Mouse (Mus musculus): ENCODE results near the gene Hoxd3. TPM values are rescaled to one million over a fixed set of nuclear protein-coding genes. Genes with fewer than 3 reads are reported as not detected.

Hoxd3 gene
- total and polyA plus RNA-seq, 3 experiments: not detected

- H3K27me3 ChIP-seq (ENCODE audit: control insufficient read depth in 1 of 2, insufficient read depth in 2 of 2, low read length in 2 of 2): no peaks in the 10 kb centered on the region; a peak in 2 of 4 replicates
- no peak for DNase-seq (ENCODE audit: low read depth, low spot score)
These were observed 15.0 kb upstream of the Hoxd3 start for GRCm38 (mm10) chr2:74696442-74697335.

GRCm38 (mm10) chr2:74697567-74698121, 14.1 kb upstream of the Hoxd3 start, which contains the start of gene Hoxd9:
Gene Hoxd9, plus strand, starts transcription at chr2:74697727.
- no peaks in the 10 kb centered on the region for H3K79me2 ChIP-seq (ENCODE audit: control insufficient read depth, insufficient read depth, low read length, poor library complexity)
- no peak within 1 kb of the TSS for H3K9ac ChIP-seq (ENCODE audit: control insufficient read depth, low read depth, low read length, poor library complexity, severe bottlenecking)
- no peak for DNase-seq (ENCODE audit: low read depth, low spot score)
- no peaks in the 10 kb centered on the region; a peak in 2 of 4 replicates for H3K27me3 ChIP-seq (ENCODE audit: control insufficient read depth in 1 of 2, insufficient read depth in 2 of 2, low read length in 2 of 2)
- TF ChIP-seq CHD1 (IDR thresholded peaks at IDR 0.05; ENCODE audit: low read depth, low read length) (no peak), RCOR1 (IDR thresholded peaks at IDR 0.05; ENCODE audit: low read depth, low read length) (no peak), POLR2AphosphoS5 (IDR thresholded peaks at IDR 0.05; ENCODE audit: borderline replicate concordance, low read depth, low read length) (no peak)
- H3K9me3 ChIP-seq (replicated peaks; ENCODE audit: insufficient read depth, low read length): no peaks in the 10 kb centered on the region
- no peak within 1 kb of the TSS for H3K4me3 ChIP-seq (ENCODE audit: control insufficient read depth in 1 of 2, insufficient read depth in 1 of 2, low read depth in 2 of 2, low read length in 2 of 2)
- H3K36me3 ChIP-seq (ENCODE audit: control insufficient read depth in 1 of 2, insufficient read depth in 2 of 2, low read length in 2 of 2): no peaks in the 10 kb centered on the region
- no peak within 1 kb of the TSS for H3K27ac ChIP-seq (ENCODE audit: control insufficient read depth, low read depth, low read length)
- H3K4me1 ChIP-seq (ENCODE audit: control insufficient read depth in 1 of 2, insufficient read depth in 2 of 2, low read length in 2 of 2): no peaks in the 10 kb centered on the region

More at GRCm38 (mm10) chr2:74696442-74697335, 15.0 kb upstream of the Hoxd3 start:
- TF ChIP-seq UBTF (IDR thresholded peaks at IDR 0.05; ENCODE audit: borderline replicate concordance, insufficient read depth, low read depth, low read length): no peak
- TF ChIP-seq ZNF384 (IDR thresholded peaks at IDR 0.05; ENCODE audit: low read depth, low read length): no peak
- TF ChIP-seq MEF2A (IDR thresholded peaks at IDR 0.05; ENCODE audit: extremely low read depth, insufficient replicate concordance, low read depth, low read length, poor library complexity, severe bottlenecking): no peak
- no peak for TF ChIP-seq NRF1 (IDR thresholded peaks at IDR 0.05; ENCODE audit: insufficient read depth, low read depth, low read length, poor library complexity, severe bottlenecking)
- TF ChIP-seq MYB (IDR thresholded peaks at IDR 0.05; ENCODE audit: low read depth, low read length): no peak
- no peak for TF ChIP-seq BHLHE40 (IDR thresholded peaks at IDR 0.05; ENCODE audit: borderline replicate concordance, low read depth, low read length)
- no peak for TF ChIP-seq MAFK (IDR thresholded peaks at IDR 0.05; ENCODE audit: borderline replicate concordance, low read depth, low read length)
- Histone ChIP-seq H3K36me3 (ENCODE audit: control insufficient read depth in 1 of 2, insufficient read depth in 2 of 2, low read length in 2 of 2) (no peaks in the 10 kb centered on the region), H3K79me2 (ENCODE audit: control insufficient read depth, insufficient read depth, low read length, poor library complexity) (no peaks in the 10 kb centered on the region), H3K4me1 (ENCODE audit: control insufficient read depth in 1 of 2, insufficient read depth in 2 of 2, low read length in 2 of 2) (no peaks in the 10 kb centered on the region), H3K9ac (ENCODE audit: control insufficient read depth, low read depth, low read length, poor library complexity, severe bottlenecking) (no peak overlapping the region), H3K9me3 (replicated peaks; ENCODE audit: insufficient read depth, low read length) (no peaks in the 10 kb centered on the region), H3K27ac (ENCODE audit: control insufficient read depth, low read depth, low read length) (no peak overlapping the region), H3K4me3 (ENCODE audit: control insufficient read depth in 1 of 2, insufficient read depth in 1 of 2, low read depth in 2 of 2, low read length in 2 of 2) (no peak overlapping the region)
